Mouse (Mus musculus): ENCODE results near the gene Frem1. TPM values are rescaled to one million over a fixed set of nuclear protein-coding genes. Genes with fewer than 3 reads are reported as not detected.

Gene Frem1
- polyA plus RNA-seq, 1 experiment: not detected

DNA sequence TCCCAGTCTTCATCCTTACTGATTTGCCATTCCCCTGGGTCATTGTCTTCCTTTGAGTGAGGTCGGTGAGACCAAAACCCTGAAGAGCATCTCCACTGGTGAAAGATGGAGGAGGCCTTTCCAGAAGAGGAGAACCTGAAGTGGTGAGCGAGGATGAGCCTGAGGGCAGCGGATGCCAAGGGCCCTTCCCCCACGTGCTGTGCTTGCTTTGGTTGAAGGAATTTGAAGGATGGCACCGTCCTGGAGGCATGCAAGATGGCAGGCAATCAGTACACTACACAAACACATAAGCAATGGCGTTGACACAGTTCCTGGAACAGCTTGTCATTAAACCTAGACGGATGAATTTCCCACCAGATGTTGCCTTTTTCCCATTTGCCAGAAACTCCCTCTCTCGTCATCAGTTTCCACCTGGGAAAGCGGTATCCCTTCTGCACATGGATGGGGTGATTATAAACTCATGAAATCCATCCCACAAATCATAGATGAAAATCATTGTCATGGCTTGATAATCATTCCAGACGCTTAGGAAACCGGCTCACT lies 137.5 kb downstream of the Frem1 start:
- TF ChIP-seq USF1 (IDR thresholded peaks at IDR 0.05; ENCODE audit: low read depth) (no peak), CTCF (IDR thresholded peaks at IDR 0.05; ENCODE audit: control insufficient read depth, insufficient read depth, insufficient read length) (no peak), MYOG (IDR thresholded peaks at IDR 0.05; ENCODE audit: control insufficient read depth, extremely low read depth, insufficient read length) (no peak), FOSL1 (IDR thresholded peaks at IDR 0.05; ENCODE audit: insufficient read depth, low read length, poor library complexity, severe bottlenecking) (no peak), CEBPB (IDR thresholded peaks at IDR 0.05; ENCODE audit: low read depth) (no peak), MYOD1 (IDR thresholded peaks at IDR 0.05; ENCODE audit: control insufficient read depth, insufficient read length, low read depth) (no peak), MAX (IDR thresholded peaks at IDR 0.05) (no peak)
- H3K79me2 ChIP-seq (ENCODE audit: control insufficient read depth, insufficient read depth): no peaks in the 10 kb centered on the region
- no peak overlapping the region for H3K4me3 ChIP-seq (ENCODE audit: insufficient read depth, poor library complexity, severe bottlenecking)
- no peaks in the 10 kb centered on the region for H3K27me3 ChIP-seq (ENCODE audit: control insufficient read depth, insufficient read depth, insufficient read length)
- H3ac ChIP-seq (ENCODE audit: control insufficient read depth, insufficient read length, low read depth): no peak overlapping the region
- no peaks in the 10 kb centered on the region for H3K79me3 ChIP-seq (ENCODE audit: low read depth)
- H3K36me3 ChIP-seq (ENCODE audit: control insufficient read depth, insufficient read depth): no peaks in the 10 kb centered on the region

DNA sequence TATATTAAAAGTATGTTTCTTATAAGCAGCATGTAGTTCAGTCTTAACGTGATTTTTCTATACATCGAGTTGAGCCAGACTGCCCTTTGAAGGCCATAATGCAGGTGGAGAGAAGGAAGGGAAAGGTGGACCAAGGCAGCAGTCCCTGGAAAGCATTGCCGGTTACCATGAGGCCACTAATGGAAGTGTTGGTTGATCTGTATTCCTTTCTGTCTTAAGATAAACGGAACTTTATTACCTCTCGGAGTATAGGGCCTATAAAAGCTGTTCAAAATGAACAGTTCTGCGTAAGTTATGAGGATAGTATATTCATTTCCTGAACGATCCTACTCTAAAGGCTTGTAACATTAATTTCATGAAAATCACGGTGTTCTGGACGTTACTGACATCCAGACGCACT lies 156.9 kb downstream of the Frem1 start:
- H3ac ChIP-seq (ENCODE audit: control insufficient read depth, insufficient read length, low read depth): no peak overlapping the region
- no peaks in the 10 kb centered on the region for H3K27me3 ChIP-seq (ENCODE audit: control insufficient read depth, insufficient read depth, insufficient read length)
- H3K79me3 ChIP-seq (ENCODE audit: low read depth): no peaks in the 10 kb centered on the region
- no peaks in the 10 kb centered on the region for H3K36me3 ChIP-seq (ENCODE audit: control insufficient read depth, insufficient read depth)
- no peak for TF ChIP-seq MYOG (IDR thresholded peaks at IDR 0.05; ENCODE audit: control insufficient read depth, extremely low read depth, insufficient read length)
- TF ChIP-seq USF1 (IDR thresholded peaks at IDR 0.05; ENCODE audit: low read depth): no peak
- no peak for TF ChIP-seq MAX (IDR thresholded peaks at IDR 0.05)
- TF ChIP-seq CEBPB (IDR thresholded peaks at IDR 0.05; ENCODE audit: low read depth): no peak
- no peak for TF ChIP-seq MYOD1 (IDR thresholded peaks at IDR 0.05; ENCODE audit: control insufficient read depth, insufficient read length, low read depth)
- no peak for TF ChIP-seq CTCF (IDR thresholded peaks at IDR 0.05; ENCODE audit: control insufficient read depth, insufficient read depth, insufficient read length)
- no peak for TF ChIP-seq FOSL1 (IDR thresholded peaks at IDR 0.05; ENCODE audit: insufficient read depth, low read length, poor library complexity, severe bottlenecking)
- no peak overlapping the region for H3K4me3 ChIP-seq (ENCODE audit: insufficient read depth, poor library complexity, severe bottlenecking)
- H3K79me2 ChIP-seq (ENCODE audit: control insufficient read depth, insufficient read depth): no peaks in the 10 kb centered on the region

DNA sequence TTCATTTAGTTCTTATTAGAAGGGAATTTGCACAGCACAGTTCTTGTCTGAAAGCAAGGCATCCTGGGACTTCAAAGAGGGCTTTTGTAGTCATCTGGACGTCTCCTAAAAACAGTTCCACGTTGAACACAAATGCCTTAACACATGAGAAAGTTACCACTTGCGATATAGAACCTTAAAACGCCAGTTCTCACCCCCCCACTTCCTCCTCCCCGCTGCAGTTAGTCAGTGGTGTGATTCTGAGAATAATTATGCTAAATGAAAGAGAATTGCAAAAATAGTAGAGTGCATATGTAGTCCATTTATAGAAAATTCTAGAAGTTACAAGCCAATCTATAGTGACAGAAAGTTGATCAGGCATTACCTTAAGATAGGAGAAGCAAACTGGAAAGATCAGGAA lies 159.9 kb downstream of the Frem1 start:
- Histone ChIP-seq H3K79me3 (ENCODE audit: low read depth) (no peaks in the 10 kb centered on the region), H3K36me3 (ENCODE audit: control insufficient read depth, insufficient read depth) (no peaks in the 10 kb centered on the region), H3K4me3 (ENCODE audit: insufficient read depth, poor library complexity, severe bottlenecking) (no peak overlapping the region), H3K27me3 (ENCODE audit: control insufficient read depth, insufficient read depth, insufficient read length) (no peaks in the 10 kb centered on the region), H3K79me2 (ENCODE audit: control insufficient read depth, insufficient read depth) (no peaks in the 10 kb centered on the region), H3ac (ENCODE audit: control insufficient read depth, insufficient read length, low read depth) (no peak overlapping the region)
- no peak for TF ChIP-seq USF1 (IDR thresholded peaks at IDR 0.05; ENCODE audit: low read depth)
- no peak for TF ChIP-seq FOSL1 (IDR thresholded peaks at IDR 0.05; ENCODE audit: insufficient read depth, low read length, poor library complexity, severe bottlenecking)
- TF ChIP-seq MAX (IDR thresholded peaks at IDR 0.05): no peak
- no peak for TF ChIP-seq MYOD1 (IDR thresholded peaks at IDR 0.05; ENCODE audit: control insufficient read depth, insufficient read length, low read depth)
- no peak for TF ChIP-seq MYOG (IDR thresholded peaks at IDR 0.05; ENCODE audit: control insufficient read depth, extremely low read depth, insufficient read length)
- TF ChIP-seq CTCF (IDR thresholded peaks at IDR 0.05; ENCODE audit: control insufficient read depth, insufficient read depth, insufficient read length): no peak
- TF ChIP-seq CEBPB (IDR thresholded peaks at IDR 0.05; ENCODE audit: low read depth): no peak

DNA sequence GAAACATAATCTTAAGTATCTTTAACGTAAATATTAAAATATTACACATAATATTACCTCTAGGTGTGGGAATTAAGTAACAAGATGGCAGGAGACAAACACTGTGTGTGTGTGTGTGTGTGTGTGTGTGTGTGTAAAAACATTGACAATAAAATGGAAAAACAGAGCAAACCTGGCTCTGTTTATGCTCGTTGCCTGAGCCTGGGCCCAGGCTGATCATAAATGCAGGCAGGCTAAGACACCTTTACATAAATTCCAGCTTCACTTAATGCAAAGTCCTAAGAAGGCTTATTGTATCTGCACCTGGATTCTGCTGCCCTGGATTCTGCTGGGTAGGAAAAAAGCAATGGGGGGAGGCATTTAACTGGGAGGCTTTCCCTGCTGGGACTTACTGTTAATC lies 160.6 kb downstream of the Frem1 start:
- H3K27me3 ChIP-seq (ENCODE audit: control insufficient read depth, insufficient read depth, insufficient read length): no peaks in the 10 kb centered on the region
- H3K79me3 ChIP-seq (ENCODE audit: low read depth): no peaks in the 10 kb centered on the region
- H3K79me2 ChIP-seq (ENCODE audit: control insufficient read depth, insufficient read depth): no peaks in the 10 kb centered on the region
- no peak for TF ChIP-seq MAX (IDR thresholded peaks at IDR 0.05)
- no peak for TF ChIP-seq MYOD1 (IDR thresholded peaks at IDR 0.05; ENCODE audit: control insufficient read depth, insufficient read length, low read depth)
- no peaks in the 10 kb centered on the region for H3K36me3 ChIP-seq (ENCODE audit: control insufficient read depth, insufficient read depth)
- H3K4me3 ChIP-seq (ENCODE audit: insufficient read depth, poor library complexity, severe bottlenecking): no peak overlapping the region
- H3ac ChIP-seq (ENCODE audit: control insufficient read depth, insufficient read length, low read depth): no peak overlapping the region

DNA sequence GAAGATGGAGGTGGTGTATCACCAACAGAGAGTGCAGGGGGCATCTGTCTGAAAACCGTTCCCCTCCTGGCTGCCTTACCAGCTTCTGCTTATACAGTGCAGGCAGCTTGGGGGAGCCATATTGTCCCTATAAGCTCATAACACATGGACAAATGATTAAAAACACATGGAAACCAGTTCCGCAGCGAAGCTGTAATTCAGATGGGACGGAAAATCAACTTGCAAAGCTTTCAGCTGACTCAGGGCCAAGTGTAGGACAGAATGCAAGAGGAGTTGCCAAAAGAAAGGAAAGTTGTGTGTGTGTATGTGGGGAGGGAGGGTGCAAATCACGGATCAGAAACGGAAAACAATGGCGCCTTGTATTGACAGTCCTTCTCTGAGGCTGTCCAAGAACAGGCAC lies 161.1 kb downstream of the Frem1 start:
- H3K4me3 ChIP-seq (ENCODE audit: insufficient read depth, poor library complexity, severe bottlenecking): no peak overlapping the region
- no peaks in the 10 kb centered on the region for H3K79me3 ChIP-seq (ENCODE audit: low read depth)
- TF ChIP-seq USF1 (IDR thresholded peaks at IDR 0.05; ENCODE audit: low read depth) (no peak), MYOD1 (IDR thresholded peaks at IDR 0.05; ENCODE audit: control insufficient read depth, insufficient read length, low read depth) (no peak), FOSL1 (IDR thresholded peaks at IDR 0.05; ENCODE audit: insufficient read depth, low read length, poor library complexity, severe bottlenecking) (no peak), CTCF (IDR thresholded peaks at IDR 0.05; ENCODE audit: control insufficient read depth, insufficient read depth, insufficient read length) (no peak), MYOG (IDR thresholded peaks at IDR 0.05; ENCODE audit: control insufficient read depth, extremely low read depth, insufficient read length) (no peak), CEBPB (IDR thresholded peaks at IDR 0.05; ENCODE audit: low read depth) (no peak), MAX (IDR thresholded peaks at IDR 0.05) (no peak)
- no peak overlapping the region for H3ac ChIP-seq (ENCODE audit: control insufficient read depth, insufficient read length, low read depth)
- H3K36me3 ChIP-seq (ENCODE audit: control insufficient read depth, insufficient read depth): no peaks in the 10 kb centered on the region
- no peaks in the 10 kb centered on the region for H3K27me3 ChIP-seq (ENCODE audit: control insufficient read depth, insufficient read depth, insufficient read length)
- no peaks in the 10 kb centered on the region for H3K79me2 ChIP-seq (ENCODE audit: control insufficient read depth, insufficient read depth)

DNA sequence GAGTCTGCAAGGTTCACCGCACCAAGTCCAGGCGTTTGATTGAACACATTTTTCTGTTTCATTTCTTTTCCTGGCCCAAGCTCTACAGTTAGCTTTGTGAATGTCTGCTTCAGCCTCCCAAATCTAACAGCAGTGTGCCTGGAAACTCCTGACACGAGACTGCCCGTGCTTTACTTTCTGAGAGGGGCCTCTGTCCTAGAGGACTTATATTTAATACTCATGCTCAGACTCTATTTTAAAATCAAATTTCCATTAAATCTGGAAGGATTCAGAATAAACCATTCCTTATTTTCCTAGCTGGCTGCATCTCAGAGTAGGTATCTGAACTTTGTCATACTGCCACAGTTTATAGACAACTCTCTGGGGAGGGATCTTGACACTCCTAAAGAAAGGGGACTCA lies 161.6 kb downstream of the Frem1 start:
- H3K79me2 ChIP-seq (ENCODE audit: control insufficient read depth, insufficient read depth): no peaks in the 10 kb centered on the region
- no peak overlapping the region for H3ac ChIP-seq (ENCODE audit: control insufficient read depth, insufficient read length, low read depth)
- H3K4me3 ChIP-seq (ENCODE audit: insufficient read depth, poor library complexity, severe bottlenecking): no peak overlapping the region
- H3K36me3 ChIP-seq (ENCODE audit: control insufficient read depth, insufficient read depth): no peaks in the 10 kb centered on the region
- no peaks in the 10 kb centered on the region for H3K79me3 ChIP-seq (ENCODE audit: low read depth)
- H3K27me3 ChIP-seq (ENCODE audit: control insufficient read depth, insufficient read depth, insufficient read length): no peaks in the 10 kb centered on the region
- TF ChIP-seq CTCF (IDR thresholded peaks at IDR 0.05; ENCODE audit: control insufficient read depth, insufficient read depth, insufficient read length): no peak
- TF ChIP-seq MAX (IDR thresholded peaks at IDR 0.05): no peak
- no peak for TF ChIP-seq FOSL1 (IDR thresholded peaks at IDR 0.05; ENCODE audit: insufficient read depth, low read length, poor library complexity, severe bottlenecking)
- TF ChIP-seq CEBPB (IDR thresholded peaks at IDR 0.05; ENCODE audit: low read depth): no peak
- no peak for TF ChIP-seq USF1 (IDR thresholded peaks at IDR 0.05; ENCODE audit: low read depth)
- no peak for TF ChIP-seq MYOD1 (IDR thresholded peaks at IDR 0.05; ENCODE audit: control insufficient read depth, insufficient read length, low read depth)
- TF ChIP-seq MYOG (IDR thresholded peaks at IDR 0.05; ENCODE audit: control insufficient read depth, extremely low read depth, insufficient read length): no peak
